ENCODE assay signal across 15 mouse cellular contexts in the genomic region with DNA sequence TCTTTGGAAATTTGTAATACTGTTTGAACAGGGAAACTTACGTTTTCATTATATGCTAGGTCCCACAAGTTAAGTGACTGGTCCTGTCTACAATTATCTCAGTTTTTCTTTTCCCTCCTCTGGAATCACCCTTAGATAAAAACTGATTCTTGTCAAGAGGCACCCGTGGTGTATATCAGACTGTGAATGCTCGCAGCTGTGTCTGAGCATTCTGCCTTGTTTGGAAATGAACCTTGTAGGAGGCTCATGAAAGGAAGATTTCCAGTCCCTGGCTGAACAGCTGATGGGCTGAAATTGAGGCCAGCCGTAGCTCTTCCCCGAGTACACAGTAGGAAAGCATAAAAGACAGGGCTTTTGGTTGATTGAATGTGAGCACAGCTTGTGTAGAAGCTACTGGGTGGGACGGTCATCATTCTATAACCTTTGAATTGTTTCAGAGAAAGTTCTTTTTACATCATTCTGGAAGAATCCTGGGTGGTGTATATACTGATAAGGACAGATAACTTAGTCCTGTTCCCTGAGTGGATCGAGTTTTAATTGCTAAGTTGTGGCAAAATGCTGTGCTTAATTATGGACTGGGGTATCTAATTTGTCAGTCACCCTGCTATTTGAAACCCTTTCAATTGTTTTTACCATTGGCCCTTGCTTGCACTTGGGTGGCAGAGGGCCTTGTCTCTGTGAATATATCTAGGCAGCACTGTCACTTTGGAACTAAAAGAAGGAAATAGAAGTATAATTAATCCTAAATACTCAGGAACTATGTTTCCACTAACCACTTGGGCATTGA.
A peak's percentile ranks its signal among the peaks of the same experiment; 100 is the strongest.
DNase-seq lines count a peak whose midpoint lies in the region; ATAC-seq and TF ChIP-seq lines count a peak whose summit lies in the region.
"Had no signal": no experiment of that assay in that cellular context is flagged by ENCODE, and none has a peak within 500 bp of the region (broad histone marks: within the 10 kb centered on the region; RNA-seq: fewer than 3 reads in every experiment).

No protein-coding gene starts in this region.

- no peaks in the 10 kb centered on the region for H3K9me3 ChIP-seq in intestine, embryonic 16.5 days (ENCODE audit: control insufficient read depth, low read length)
- H3K9me3 ChIP-seq: embryonic facial prominence, embryonic 15.5 days; heart, embryonic 15.5 days; hindbrain, embryonic 12.5 days; midbrain, embryonic 12.5 days had no signal

- 0 out of 2 replicates have a peak overlapping the region, but pooled peaks have one; percentile 9 for H3K27ac ChIP-seq in gastrocnemius, adult 2 months
- peak overlapping the region; percentile 57 for H3K27ac ChIP-seq in left cerebral cortex, adult 2 months
- H3K27ac ChIP-seq in intestine, embryonic 16.5 days (ENCODE audit: low read length) = 0 out of 2 replicates have a peak overlapping the region, but pooled peaks have one; percentile 5
- H3K27ac ChIP-seq: embryonic facial prominence, embryonic 15.5 days; heart, embryonic 15.5 days; hindbrain, embryonic 12.5 days; midbrain, embryonic 12.5 days had no signal

- no peak overlapping the region for H3K4me2 ChIP-seq in intestine, embryonic 16.5 days (ENCODE audit: low read depth, low read length)
- H3K4me2 ChIP-seq: embryonic facial prominence, embryonic 15.5 days; heart, embryonic 15.5 days; hindbrain, embryonic 12.5 days; midbrain, embryonic 12.5 days had no signal

- WGBS in intestine, embryonic 16.5 days = 47% methylated on average over 7 of the region's 7 CpGs

- TF ChIP-seq CTCF in gastrocnemius, adult 2 months (IDR thresholded peaks at IDR 0.05) = no peak
- TF ChIP-seq CTCF in left cerebral cortex, adult 2 months (IDR thresholded peaks at IDR 0.05) = no peak

- peaks cover 3% of the 10 kb centered on the region; the same call in 1 of the 2 replicates for H3K36me3 ChIP-seq in intestine, embryonic 16.5 days (ENCODE audit: control insufficient read depth, insufficient read depth, low read length)
- H3K36me3 ChIP-seq: hindbrain, embryonic 12.5 days had no signal

- no peaks in the 10 kb centered on the region for H3K27me3 ChIP-seq in intestine, embryonic 16.5 days (replicated peaks; ENCODE audit: control insufficient read depth, insufficient read depth, low read length)
- H3K27me3 ChIP-seq: embryonic facial prominence, embryonic 15.5 days; heart, embryonic 15.5 days; hindbrain, embryonic 12.5 days; midbrain, embryonic 12.5 days had no signal

- no peak for DNase-seq in gastrocnemius, adult 2 months
- DNase-seq in gastrocnemius, postnatal 25 days = no peak
- no peak for DNase-seq in left cerebral cortex, adult 2 months (ENCODE audit: extremely low spot score in 1 of 2, low spot score in 2 of 2)
- DNase-seq in left cerebral cortex, adult 11 months (ENCODE audit: low spot score) = no peak
- DNase-seq in brain, adult 2 months (ENCODE audit: low read depth, low spot score) = peak; percentile 76
- no peak for DNase-seq in thymus, adult 18-20 months
- DNase-seq: cerebellum, adult 8-10 months; kidney, adult 18-20 months; liver; right cerebral cortex, postnatal 14 days had no signal

- H3K4me1 ChIP-seq in intestine, embryonic 16.5 days (ENCODE audit: control insufficient read depth, insufficient read depth, low read length) = 0 out of 2 replicates have a peak, but pooled peaks cover 8% of the 10 kb centered on the region

- intact Hi-C loops in gastrocnemius, adult 2 months (cut with DNase I) = loop anchor here (5.0 kb wide), 1 partner anchor 57 kb away; no protein-coding TSS in a partner anchor
- intact Hi-C loops in left cerebral cortex, adult 2 months (cut with DNase I) = loop anchor here (5.0 kb wide), 1 partner anchor 238 kb away; no protein-coding TSS in a partner anchor

- H3K4me3 ChIP-seq in gastrocnemius, adult 2 months = no peak overlapping the region
- no peak overlapping the region for H3K4me3 ChIP-seq in left cerebral cortex, adult 2 months
- H3K4me3 ChIP-seq in intestine, embryonic 16.5 days (ENCODE audit: low read length) = no peak overlapping the region
- H3K4me3 ChIP-seq: embryonic facial prominence, embryonic 15.5 days; heart, embryonic 15.5 days; hindbrain, embryonic 12.5 days; midbrain, embryonic 12.5 days had no signal

- no peak for ATAC-seq in intestine, embryonic 16.5 days

- no peak overlapping the region for H3K9ac ChIP-seq in intestine, embryonic 16.5 days (ENCODE audit: low read depth, low read length)
- H3K9ac ChIP-seq: embryonic facial prominence, embryonic 15.5 days; heart, embryonic 15.5 days; hindbrain, embryonic 12.5 days; midbrain, embryonic 12.5 days had no signal

Comparison
In these comparisons a context has a peak if more than half of its experiments do, and no peak if none do; other contexts are left out.
1. H3K27ac ChIP-seq: peak in every context shown above with its lines; median percentile 57 in left cerebral cortex, adult 2 months; 9 in gastrocnemius, adult 2 months; 5 in intestine, embryonic 16.5 days.